Mouse (Mus musculus): ENCODE measurements around the gene AV320801. TPM values are rescaled to one million over a fixed set of nuclear protein-coding genes. Genes with fewer than 3 reads are reported as not detected.
"Not testable (repeated sequence)": the region's sequence is repeated elsewhere in the genome, so short reads cannot be mapped to it uniquely, and the experiment has no call there.

The AV320801 gene
- polyA plus RNA-seq (2012; rRNA removed): not detected in 2 replicates

DNA sequence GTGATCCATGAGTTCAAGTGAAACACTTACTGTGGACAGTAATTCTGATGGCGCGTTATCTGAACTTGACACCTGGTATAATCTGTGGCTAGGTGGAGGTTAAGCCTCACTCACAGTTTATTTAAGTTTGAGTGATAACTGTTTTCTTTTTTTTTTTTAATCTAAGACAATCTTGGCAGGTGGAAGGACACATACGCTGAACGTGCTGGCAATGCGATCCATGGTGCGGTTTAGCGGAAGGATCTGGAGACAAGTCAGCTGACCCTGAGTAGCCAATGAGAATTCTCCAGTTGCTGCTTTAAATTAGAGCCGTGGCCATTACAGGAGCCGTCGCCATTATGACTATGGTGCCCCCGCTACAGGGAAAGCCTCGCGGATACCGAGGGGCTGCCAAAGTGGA, at the start of gene AV320801:
Gene AV320801, plus strand, starts transcription at position 301 of the 400 bp plus-strand sequence.
- not testable (repeated sequence) for DNase-seq (ENCODE audit: low spot score)

GRCm38 (mm10) chrX:135464160-135464559, 30.2 kb upstream of the AV320801 start:
- DNase-seq (ENCODE audit: low spot score): not testable (repeated sequence)

- not testable (repeated sequence) for DNase-seq (ENCODE audit: low spot score)
These were observed 12.5 kb upstream of the AV320801 start for GRCm38 (mm10) chrX:135481902-135482301.

GRCm38 (mm10) chrX:135483183-135483582, 11.2 kb upstream of the AV320801 start:
- DNase-seq (ENCODE audit: low spot score): not testable (repeated sequence)

Other genes with a start within 250 kb of the AV320801 start
- not detected in 2 replicates for gene Pramel3, start 192.3 kb upstream of the AV320801 start, polyA plus RNA-seq (2012; rRNA removed)
- not detected in 2 replicates for gene Gm5128, start 121.3 kb upstream of the AV320801 start, polyA plus RNA-seq (2012; rRNA removed)
- not detected in 2 replicates for gene Gm7903, start 60.8 kb upstream of the AV320801 start, polyA plus RNA-seq (2012; rRNA removed)
- gene Nxf7, start 104.2 kb downstream of the AV320801 start, polyA plus RNA-seq (2012; rRNA removed): 0.22 and 0.34 TPM in 2 replicates
- not detected in 2 replicates for gene Prame, start 133.1 kb downstream of the AV320801 start, polyA plus RNA-seq (2012; rRNA removed)
- not detected in 2 replicates for gene Tcp11x2, start 199.2 kb downstream of the AV320801 start, polyA plus RNA-seq (2012; rRNA removed)
- not detected in 2 replicates for gene Tmsb15a, start 230.7 kb downstream of the AV320801 start, polyA plus RNA-seq (2012; rRNA removed)
- gene Armcx5, start 248.1 kb downstream of the AV320801 start, polyA plus RNA-seq (2012; rRNA removed): 8.1 and 8.6 TPM in 2 replicates
- 25.0 and 26.2 TPM in 2 replicates for gene Gprasp1, start 248.1 kb downstream of the AV320801 start, polyA plus RNA-seq (2012; rRNA removed)